Mouse (Mus musculus) liver, embryonic 13.5 days (tissue): Measurements from ENCODE around the gene Ice1. TPM values are rescaled to one million over a fixed set of nuclear protein-coding genes. Genes with fewer than 3 reads are reported as not detected.

ENCODE experiments used
- ATAC-seq: fragments of 200-750 bp; cut with Nextera tagmentation; 2 replicates; pipeline ENCODE4 v1.8.0; 2017; ENCODE audit warnings: low read depth, mild to moderate bottlenecking, moderate number of reproducible peaks, moderate library complexity
- DNase-seq: peaks from one replicate; pipeline ENCODE4 v3.0.0; 2022
- H3K27ac ChIP-seq: fragments of 300-500 bp; sonication (generic); 2 replicates; pipeline ENCODE4 v1.5.1; 2015; ENCODE audit warnings: moderate library complexity, mild to moderate bottlenecking, inconsistent platforms
- H3K27me3 ChIP-seq: fragments of 300-500 bp; sonication (generic); 2 replicates; pipeline ENCODE4 v1.6.1; 2015; ENCODE audit warnings: mild to moderate bottlenecking, inconsistent platforms
- H3K36me3 ChIP-seq: fragments of 300-500 bp; sonication (generic); 2 replicates; pipeline ENCODE4 v1.6.1; 2015; ENCODE audit warnings: mild to moderate bottlenecking, inconsistent platforms
- H3K4me1 ChIP-seq: fragments of 300-500 bp; sonication (generic); replicated peaks from 2 replicates; pipeline ENCODE4 v1.6.1; 2015; ENCODE audit warnings: inconsistent platforms
- H3K4me2 ChIP-seq: fragments of 300-500 bp; sonication (generic); 2 replicates; pipeline ENCODE4 v1.6.1; 2015; ENCODE audit warnings: inconsistent platforms, mild to moderate bottlenecking, moderate library complexity
- H3K4me3 ChIP-seq: fragments of 300-500 bp; sonication (generic); replicated peaks from 2 replicates; pipeline ENCODE4 v1.5.1; 2015; ENCODE audit warnings: mild to moderate bottlenecking, inconsistent platforms
- H3K9ac ChIP-seq: fragments of 300-500 bp; sonication (generic); 2 replicates; pipeline ENCODE4 v1.6.1; 2015; ENCODE audit warnings: mild to moderate bottlenecking, inconsistent platforms
- H3K9me3 ChIP-seq: fragments of 300-500 bp; sonication (generic); replicated peaks from 2 replicates; pipeline ENCODE4 v1.6.1; 2016; ENCODE audit warnings: inconsistent platforms
- WGBS: fragments of 180-500 bp; shearing (Covaris S2); methylation state at CpG from one replicate; pipeline ENCODE4 v1.1.7; 2015; ENCODE audit not compliant: insufficient replicate concordance; 5-methylcytosine and 5-hydroxymethylcytosine counted together
- polyA plus RNA-seq: library from polyadenylated mRNA; unstranded; fragments of >200 nt; fragmentation: Nextera tagmentation; extraction: Ambion mirVana; gene quantifications from 2 replicates; pipeline ENCODE4 v1.2.1, GENCODE M21; 2015

Ice1 gene
- polyA plus RNA-seq, 1 experiment from 2014 or later: 4.9 TPM

- Histone ChIP-seq H3K27me3 (no peaks in the 10 kb centered on the region), H3K9me3 (no peaks in the 10 kb centered on the region), H3K4me3 (no peak overlapping the region), H3K4me2 (no peak overlapping the region), H3K4me1 (no peaks in the 10 kb centered on the region), H3K9ac (no peak overlapping the region), H3K36me3 (peaks cover 92% of the 10 kb centered on the region), H3K27ac (no peak overlapping the region)
- ATAC-seq: no peak
- WGBS: 87% methylated on average over 5 of the region's 5 CpGs
- no peak for DNase-seq
These were observed 32.1 kb downstream of the Ice1 start for GRCm38 (mm10) chr13:70605366-70605765.

- Histone ChIP-seq H3K27ac (no peak overlapping the region), H3K9me3 (no peaks in the 10 kb centered on the region), H3K4me1 (no peaks in the 10 kb centered on the region), H3K4me2 (no peak overlapping the region), H3K27me3 (no peaks in the 10 kb centered on the region), H3K9ac (no peak overlapping the region), H3K36me3 (peaks cover 93% of the 10 kb centered on the region), H3K4me3 (no peak overlapping the region)
- 83% methylated on average over 8 of the region's 8 CpGs for WGBS
- ATAC-seq: no peak
- no peak for DNase-seq
These were observed 32.7 kb downstream of the Ice1 start for GRCm38 (mm10) chr13:70604723-70605122.

GRCm38 (mm10) chr13:70601566-70601965 lies 35.9 kb downstream of the Ice1 start:
- Histone ChIP-seq H3K36me3 (peaks cover 81% of the 10 kb centered on the region), H3K4me3 (no peak overlapping the region), H3K4me2 (no peak overlapping the region), H3K27ac (no peak overlapping the region), H3K9ac (no peak overlapping the region), H3K27me3 (no peaks in the 10 kb centered on the region), H3K9me3 (no peaks in the 10 kb centered on the region), H3K4me1 (no peaks in the 10 kb centered on the region)
- ATAC-seq: no peak
- no peak for DNase-seq
- WGBS: 77% methylated on average over 1 of the region's 1 CpGs

GRCm38 (mm10) chr13:70599964-70600619 lies 37.3 kb downstream of the Ice1 start:
- H3K9ac ChIP-seq: no peak overlapping the region
- H3K4me3 ChIP-seq: no peak overlapping the region
- DNase-seq (no peak), ATAC-seq (no peak)
- no peak overlapping the region for H3K27ac ChIP-seq
- no peaks in the 10 kb centered on the region for H3K27me3 ChIP-seq
- H3K4me1 ChIP-seq: no peaks in the 10 kb centered on the region
- H3K36me3 ChIP-seq: peaks cover 81% of the 10 kb centered on the region
- 67% methylated on average over 12 of the region's 12 CpGs for WGBS
- no peak overlapping the region for H3K4me2 ChIP-seq
- no peaks in the 10 kb centered on the region for H3K9me3 ChIP-seq

- Histone ChIP-seq H3K9me3 (no peaks in the 10 kb centered on the region), H3K9ac (no peak overlapping the region), H3K36me3 (peaks cover 81% of the 10 kb centered on the region), H3K27me3 (no peaks in the 10 kb centered on the region), H3K4me3 (no peak overlapping the region), H3K4me2 (no peak overlapping the region), H3K27ac (no peak overlapping the region), H3K4me1 (no peaks in the 10 kb centered on the region)
- DNase-seq (no peak), ATAC-seq (no peak)
- whole genome bisulfite sequencing: 76% methylated on average over 4 of the region's 4 CpGs
These were observed 38.5 kb downstream of the Ice1 start for GRCm38 (mm10) chr13:70598941-70599340.

- H3K36me3 ChIP-seq: peaks cover 81% of the 10 kb centered on the region
- H3K4me3 ChIP-seq: no peak overlapping the region
- H3K4me2 ChIP-seq: no peak overlapping the region
- H3K4me1 ChIP-seq: no peaks in the 10 kb centered on the region
- WGBS: 74% methylated on average over 3 of the region's 3 CpGs
- H3K9me3 ChIP-seq: no peaks in the 10 kb centered on the region
- ATAC-seq (no peak), DNase-seq (no peak)
- H3K27me3 ChIP-seq: no peaks in the 10 kb centered on the region
- no peak overlapping the region for H3K27ac ChIP-seq
- no peak overlapping the region for H3K9ac ChIP-seq
These were observed 40.5 kb downstream of the Ice1 start for GRCm38 (mm10) chr13:70596901-70597300.

GRCm38 (mm10) chr13:70590248-70590762 lies 47.1 kb downstream of the Ice1 start:
- Histone ChIP-seq H3K4me2 (no peak overlapping the region), H3K27ac (no peak overlapping the region), H3K4me1 (no peaks in the 10 kb centered on the region), H3K9me3 (no peaks in the 10 kb centered on the region), H3K36me3 (peaks cover 83% of the 10 kb centered on the region), H3K4me3 (no peak overlapping the region), H3K9ac (no peak overlapping the region), H3K27me3 (no peaks in the 10 kb centered on the region)
- WGBS: 78% methylated on average over 7 of the region's 7 CpGs
- DNase-seq (no peak), ATAC-seq (no peak)

GRCm38 (mm10) chr13:70586969-70587368 lies 50.5 kb downstream of the Ice1 start:
- Histone ChIP-seq H3K36me3 (peaks cover 51% of the 10 kb centered on the region), H3K4me3 (no peak overlapping the region), H3K27me3 (no peaks in the 10 kb centered on the region), H3K4me1 (no peaks in the 10 kb centered on the region), H3K9ac (no peak overlapping the region), H3K9me3 (no peaks in the 10 kb centered on the region), H3K27ac (no peak overlapping the region), H3K4me2 (no peak overlapping the region)
- DNase-seq: no peak
- WGBS: 53% methylated on average over 2 of the region's 2 CpGs
- ATAC-seq: no peak

GRCm38 (mm10) chr13:70582517-70582916 lies 54.9 kb downstream of the Ice1 start:
- Histone ChIP-seq H3K27me3 (no peaks in the 10 kb centered on the region), H3K9ac (no peak overlapping the region), H3K36me3 (peaks cover 19% of the 10 kb centered on the region), H3K9me3 (no peaks in the 10 kb centered on the region), H3K4me2 (no peak overlapping the region), H3K4me3 (no peak overlapping the region), H3K4me1 (no peaks in the 10 kb centered on the region), H3K27ac (no peak overlapping the region)
- WGBS: 36% methylated on average over 2 of the region's 2 CpGs
- DNase-seq (no peak), ATAC-seq (no peak)

GRCm38 (mm10) chr13:70581509-70581908 lies 55.9 kb downstream of the Ice1 start:
- no peak overlapping the region for H3K4me2 ChIP-seq
- no peak overlapping the region for H3K27ac ChIP-seq
- no peak for ATAC-seq
- H3K27me3 ChIP-seq: no peaks in the 10 kb centered on the region
- no peaks in the 10 kb centered on the region for H3K9me3 ChIP-seq
- H3K4me3 ChIP-seq: no peak overlapping the region
- H3K4me1 ChIP-seq: no peaks in the 10 kb centered on the region
- no peak overlapping the region for H3K9ac ChIP-seq
- H3K36me3 ChIP-seq: peaks cover 11% of the 10 kb centered on the region
- DNase-seq: no peak
- WGBS: 69% methylated on average over 4 of the region's 4 CpGs

GRCm38 (mm10) chr13:70574216-70574615 lies 63.2 kb downstream of the Ice1 start:
- DNase-seq: no peak
- Histone ChIP-seq H3K9me3 (no peaks in the 10 kb centered on the region), H3K4me3 (no peak overlapping the region), H3K27me3 (no peaks in the 10 kb centered on the region), H3K36me3 (no peaks in the 10 kb centered on the region), H3K4me2 (no peak overlapping the region), H3K4me1 (no peaks in the 10 kb centered on the region), H3K27ac (no peak overlapping the region), H3K9ac (no peak overlapping the region)
- WGBS: 50% methylated on average over 1 of the region's 1 CpGs
- no peak for ATAC-seq

- no peak for ATAC-seq
- Histone ChIP-seq H3K4me2 (no peak overlapping the region), H3K27me3 (no peaks in the 10 kb centered on the region), H3K27ac (no peak overlapping the region), H3K4me1 (no peaks in the 10 kb centered on the region), H3K36me3 (no peaks in the 10 kb centered on the region), H3K9ac (no peak overlapping the region), H3K4me3 (no peak overlapping the region), H3K9me3 (no peaks in the 10 kb centered on the region)
- DNase-seq: no peak
- WGBS: 48% methylated on average over 2 of the region's 2 CpGs
These were observed 69.5 kb downstream of the Ice1 start for GRCm38 (mm10) chr13:70567889-70568288.
